Mouse (Mus musculus): Measurements from ENCODE around the gene Hist2h3c1.

GRCm38 (mm10) chr3:96293787-96294186 is 47.3 kb downstream of the Hist2h3c1 start, which contains the start of gene Fcgr1:
- TF ChIP-seq CTCF (IDR thresholded peaks at IDR 0.05; ENCODE audit: extremely low read depth, insufficient read depth, insufficient read length, insufficient replicate concordance), result no peak
- TF ChIP-seq POLR2A (IDR thresholded peaks at IDR 0.05; ENCODE audit: low read depth, low read length), result no peak

Measured in spleen, adult 2 months (tissue).